Mouse (Mus musculus): Measurements from ENCODE around the gene Nsun3.

GRCm38 (mm10) chr16:62686073-62686472 is 100.5 kb downstream of the Nsun3 start:
- TF ChIP-seq CTCF (IDR thresholded peaks at IDR 0.05; ENCODE audit: extremely low read depth, insufficient read length, insufficient replicate concordance, low read depth, low read length), result no peak
- TF ChIP-seq POLR2A (IDR thresholded peaks at IDR 0.05; ENCODE audit: low read depth, low read length), result no peak
